In the genomic region with DNA sequence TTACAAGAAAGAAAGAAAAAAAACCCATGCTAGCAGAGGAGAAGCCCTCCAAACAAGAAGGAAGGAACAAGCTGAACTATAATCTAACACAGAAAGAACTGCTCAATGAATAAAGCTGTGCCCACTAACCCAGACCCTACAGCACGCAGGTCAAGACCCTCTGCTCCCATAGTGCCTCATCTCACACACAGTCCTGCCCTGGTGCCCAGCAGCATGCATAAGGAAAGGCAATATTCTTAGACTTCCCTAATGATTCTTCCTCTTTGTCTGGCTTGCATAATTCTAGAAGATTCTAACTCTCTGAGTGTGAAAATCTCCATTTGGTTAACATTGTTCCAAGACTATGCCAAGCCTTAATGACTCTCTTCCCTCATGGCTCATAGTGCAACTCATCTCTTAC, we compare ENCODE assay signal across 37 mouse cellular contexts. TPM values are rescaled to one million over a fixed set of nuclear protein-coding genes. Genes with fewer than 3 reads are reported as not detected.
DNase-seq lines count a peak whose midpoint lies in the region; ATAC-seq and TF ChIP-seq lines count a peak whose summit lies in the region.
"Had no signal": no experiment of that assay in that cellular context is flagged by ENCODE, and none has a peak within 500 bp of the region (broad histone marks: within the 10 kb centered on the region; RNA-seq: fewer than 3 reads in every experiment).

No protein-coding gene starts in this region.

- TF ChIP-seq CTCF in liver, adult 2 months (IDR thresholded peaks at IDR 0.05; ENCODE audit: low read depth, low read length), result no peak
- no peak for TF ChIP-seq CTCF in bone marrow, adult 2 months (IDR thresholded peaks at IDR 0.05; ENCODE audit: control insufficient read depth, insufficient read depth, low read length)

- no peak for TF ChIP-seq POLR2A in liver, adult 2 months (IDR thresholded peaks at IDR 0.05; ENCODE audit: extremely low read depth, insufficient read depth, low read length)
- TF ChIP-seq POLR2A in bone marrow, adult 2 months (IDR thresholded peaks at IDR 0.05; ENCODE audit: borderline replicate concordance, control insufficient read depth, low read depth, low read length), result no peak

- no peak overlapping the region for H3K9ac ChIP-seq in liver, adult 2 months (ENCODE audit: low read depth, low read length)
- H3K9ac ChIP-seq in forebrain, embryonic 13.5 days, result no peak overlapping the region
- H3K9ac ChIP-seq: embryonic facial prominence, embryonic 13.5 days; heart, embryonic 15.5 days; intestine, embryonic 15.5 days; midbrain, embryonic 15.5 days; neural tube, embryonic 12.5 days; stomach, embryonic 15.5 days had no signal

- no peak overlapping the region for H3K27ac ChIP-seq in liver, adult 2 months (replicated peaks; ENCODE audit: insufficient read depth, low read depth, low read length)
- peak overlapping the region; percentile 51; the same call in 1 of the 2 replicates for H3K27ac ChIP-seq in bone marrow, adult 2 months (ENCODE audit: control insufficient read depth, insufficient read depth, low read depth, low read length, poor library complexity)
- H3K27ac ChIP-seq in forebrain, embryonic 13.5 days, result no peak overlapping the region
- H3K27ac ChIP-seq: embryonic facial prominence, embryonic 13.5 days; forebrain, embryonic 10.5 days; gastrocnemius, adult 2 months; heart, embryonic 15.5 days; hindbrain, postnatal 0 days; intestine, embryonic 15.5 days; midbrain, embryonic 10.5 days; midbrain, embryonic 15.5 days; neural tube, embryonic 12.5 days; stomach, embryonic 15.5 days had no signal

- H3K4me3 ChIP-seq in liver, adult 2 months (ENCODE audit: insufficient read depth, low read depth, low read length), result no peak overlapping the region
- no peak overlapping the region for H3K4me3 ChIP-seq in bone marrow, adult 2 months (replicated peaks; ENCODE audit: control insufficient read depth, low read depth, low read length)
- no peak overlapping the region for H3K4me3 ChIP-seq in forebrain, embryonic 13.5 days
- H3K4me3 ChIP-seq: embryonic facial prominence, embryonic 13.5 days; forebrain, embryonic 10.5 days; gastrocnemius, adult 2 months; heart, embryonic 15.5 days; intestine, embryonic 15.5 days; midbrain, embryonic 10.5 days; midbrain, embryonic 15.5 days; neural tube, embryonic 12.5 days; stomach, embryonic 15.5 days had no signal

- peak; percentile 76 for ATAC-seq in common myeloid progenitor, adult 5-6 weeks (replicated peaks; ENCODE audit: low read depth, poor library complexity, severe bottlenecking)
- peak; percentile 82 for ATAC-seq in monocyte, adult 5-6 weeks (replicated peaks; ENCODE audit: insufficient number of reproducible peaks, low FRiP score, low TSS enrichment, poor library complexity, severe bottlenecking)
- ATAC-seq in forebrain, embryonic 13.5 days, result no peak
- ATAC-seq: forebrain, embryonic 16.5 days; hindbrain, postnatal 0 days; intestine, embryonic 15.5 days; lung, postnatal 0 days; midbrain, embryonic 15.5 days had no signal

- no peaks in the 10 kb centered on the region for H3K27me3 ChIP-seq in liver, adult 2 months (ENCODE audit: control insufficient read depth, insufficient read depth, low read length)
- no peaks in the 10 kb centered on the region for H3K27me3 ChIP-seq in forebrain, embryonic 13.5 days
- H3K27me3 ChIP-seq: embryonic facial prominence, embryonic 13.5 days; heart, embryonic 15.5 days; intestine, embryonic 15.5 days; midbrain, embryonic 15.5 days; neural tube, embryonic 12.5 days; stomach, embryonic 15.5 days had no signal

- H3K4me2 ChIP-seq in forebrain, embryonic 13.5 days, result no peak overlapping the region
- H3K4me2 ChIP-seq: embryonic facial prominence, embryonic 13.5 days; heart, embryonic 15.5 days; intestine, embryonic 15.5 days; midbrain, embryonic 15.5 days; neural tube, embryonic 12.5 days; stomach, embryonic 15.5 days had no signal

- peak; percentile 4 for DNase-seq in liver, adult 2 months (ENCODE audit: extremely low read depth, low read depth, low spot score)
- DNase-seq in liver, result no peak
- no peak for DNase-seq in cerebellum, adult 18-20 months
- DNase-seq: adrenal gland, adult 2 months; adrenal gland, postnatal 36 days; cerebellum, adult 11 months; cerebellum, adult 9-11 months; gastrocnemius, adult 2 months; gastrocnemius, postnatal 36 days; kidney, adult 9 months; kidney, postnatal 10 days; left cerebral cortex, postnatal 4 days; lung, adult 18-20 months; lung, postnatal 4 days; right cerebral cortex, adult 18-20 months; right cerebral cortex, postnatal 4 days had no signal

- H3K79me2 ChIP-seq in liver, adult 2 months (ENCODE audit: control insufficient read depth, insufficient read depth, low read length), result no peaks in the 10 kb centered on the region

- H3K4me1 ChIP-seq in liver, adult 2 months (ENCODE audit: control insufficient read depth, insufficient read depth, low read length), result no peaks in the 10 kb centered on the region
- peaks cover 2% of the 10 kb centered on the region for H3K4me1 ChIP-seq in bone marrow, adult 2 months (ENCODE audit: control insufficient read depth, insufficient read depth, low read length)
- no peaks in the 10 kb centered on the region for H3K4me1 ChIP-seq in forebrain, embryonic 13.5 days
- H3K4me1 ChIP-seq: embryonic facial prominence, embryonic 13.5 days; forebrain, embryonic 10.5 days; heart, embryonic 15.5 days; intestine, embryonic 15.5 days; midbrain, embryonic 10.5 days; midbrain, embryonic 15.5 days; neural tube, embryonic 12.5 days; stomach, embryonic 15.5 days had no signal

- H3K9me3 ChIP-seq in forebrain, embryonic 13.5 days (replicated peaks), result no peaks in the 10 kb centered on the region
- H3K9me3 ChIP-seq: embryonic facial prominence, embryonic 13.5 days; forebrain, embryonic 10.5 days; heart, embryonic 15.5 days; intestine, embryonic 15.5 days; midbrain, embryonic 10.5 days; midbrain, embryonic 15.5 days; neural tube, embryonic 12.5 days; stomach, embryonic 15.5 days had no signal

- whole genome bisulfite sequencing in liver, adult 2 months, result 89% methylated on average over 1 of the region's 1 CpGs
- WGBS in bone marrow, adult 2 months, result 53% methylated on average over 1 of the region's 1 CpGs
- 83% methylated on average over 1 of the region's 1 CpGs for WGBS in forebrain, embryonic 13.5 days

- no peaks in the 10 kb centered on the region for H3K36me3 ChIP-seq in liver, adult 2 months (ENCODE audit: control insufficient read depth, insufficient read depth, low read length)
- no peaks in the 10 kb centered on the region for H3K36me3 ChIP-seq in forebrain, embryonic 13.5 days (ENCODE audit: poor library complexity, severe bottlenecking)
- H3K36me3 ChIP-seq: embryonic facial prominence, embryonic 13.5 days; forebrain, embryonic 10.5 days; heart, embryonic 15.5 days; intestine, embryonic 15.5 days; midbrain, embryonic 10.5 days; midbrain, embryonic 15.5 days; neural tube, embryonic 12.5 days; stomach, embryonic 15.5 days had no signal

RNA-seq across cellular contexts. Expression of a gene that starts 18.7 kb away (rescaled TPM):
- 0.55 and 4.4 TPM in 2 replicates for total RNA-seq in liver, adult 2 months (2014; rRNA removed)
- 0.54 and 0.83 TPM in 2 replicates for polyA plus RNA-seq in liver, adult 2 months (2012; rRNA removed)
- 2.6 and 6.3 TPM in 2 replicates for polyA plus RNA-seq in bone marrow, adult 2 months (2011; ENCODE audit: insufficient read depth, insufficient read length, low replicate concordance, missing spikeins)
- 2.8 TPM in 1 of 2 replicates, not detected in the other for total RNA-seq in common myeloid progenitor, adult 5-6 weeks (2017)
- total RNA-seq in monocyte, adult 5-6 weeks (2017), result 227 to 282 TPM (median 255 TPM) in 3 replicates
- polyA plus RNA-seq in forebrain, embryonic 13.5 days (2015; fragmentation: Nextera tagmentation; extraction: Ambion mirVana), result 0.18 and 0.38 TPM in 2 replicates
- polyA plus RNA-seq: embryonic facial prominence, embryonic 13.5 days; forebrain, embryonic 10.5 days; hindbrain, embryonic 11.5 days had no signal

RNA-seq across cellular contexts. Expression of a gene that starts 21.2 kb away (rescaled TPM):
- total RNA-seq in liver, adult 2 months (2014; rRNA removed), result not detected in 2 replicates
- polyA plus RNA-seq in liver, adult 2 months (2012; rRNA removed), result not detected in 2 replicates
- not detected in 2 replicates for polyA plus RNA-seq in bone marrow, adult 2 months (2011; ENCODE audit: insufficient read depth, insufficient read length, low replicate concordance, missing spikeins)
- not detected in 2 replicates for total RNA-seq in common myeloid progenitor, adult 5-6 weeks (2017)
- total RNA-seq in monocyte, adult 5-6 weeks (2017), result not detected in 3 replicates
- polyA plus RNA-seq in forebrain, embryonic 13.5 days (2015; fragmentation: Nextera tagmentation; extraction: Ambion mirVana), result not detected in 2 replicates
- total RNA-seq: adrenal gland, adult 2 months; adrenal gland, postnatal 36 days; gastrocnemius, adult 2 months; gastrocnemius, postnatal 36 days; heart, postnatal 25 days; hindbrain, postnatal 0 days; layer of hippocampus, postnatal 25 days; left cerebral cortex, postnatal 4 days had no signal
- polyA plus RNA-seq: adrenal gland, adult 2 months; CD4-positive, CD25-positive, alpha-beta regulatory T cell, adult 4 months; embryonic facial prominence, embryonic 13.5 days; forebrain, embryonic 10.5 days; forebrain, embryonic 16.5 days; hindbrain, embryonic 11.5 days; hindbrain, postnatal 0 days; intestine, embryonic 15.5 days; large intestine, adult 2 months; lung, postnatal 0 days; midbrain, embryonic 10.5 days; midbrain, embryonic 15.5 days; neural tube, embryonic 12.5 days; stomach, embryonic 15.5 days had no signal

RNA-seq across cellular contexts. Expression of a gene that starts 45.3 kb away (rescaled TPM):
- 16.5 and 20.0 TPM in 2 replicates for total RNA-seq in liver, adult 2 months (2014; rRNA removed)
- polyA plus RNA-seq in liver, adult 2 months (2012; rRNA removed), result 7.4 and 7.9 TPM in 2 replicates
- 35.7 and 67.6 TPM in 2 replicates for polyA plus RNA-seq in bone marrow, adult 2 months (2011; ENCODE audit: insufficient read depth, insufficient read length, low replicate concordance, missing spikeins)
- total RNA-seq in common myeloid progenitor, adult 5-6 weeks (2017), result 71.3 and 76.3 TPM in 2 replicates
- 68.4 to 86.2 TPM (median 73.0 TPM) in 3 replicates for total RNA-seq in monocyte, adult 5-6 weeks (2017)
- polyA plus RNA-seq in forebrain, embryonic 13.5 days (2015; fragmentation: Nextera tagmentation; extraction: Ambion mirVana), result 57.2 and 62.9 TPM in 2 replicates

RNA-seq across cellular contexts. Expression of a gene that starts 53.2 kb away (rescaled TPM):
- not detected in 2 replicates for total RNA-seq in liver, adult 2 months (2014; rRNA removed)
- not detected in 2 replicates for polyA plus RNA-seq in liver, adult 2 months (2012; rRNA removed)
- polyA plus RNA-seq in bone marrow, adult 2 months (2011; ENCODE audit: insufficient read depth, insufficient read length, low replicate concordance, missing spikeins), result not detected in 2 replicates
- total RNA-seq in common myeloid progenitor, adult 5-6 weeks (2017), result not detected in 2 replicates
- not detected in 3 replicates for total RNA-seq in monocyte, adult 5-6 weeks (2017)
- polyA plus RNA-seq in forebrain, embryonic 13.5 days (2015; fragmentation: Nextera tagmentation; extraction: Ambion mirVana), result not detected in 2 replicates
- total RNA-seq: adrenal gland, adult 2 months; adrenal gland, postnatal 36 days; gastrocnemius, adult 2 months; gastrocnemius, postnatal 36 days; heart, postnatal 25 days; hindbrain, postnatal 0 days; layer of hippocampus, postnatal 25 days; left cerebral cortex, postnatal 4 days had no signal
- polyA plus RNA-seq: activated CD4-positive, CD25-positive, alpha-beta regulatory T cell, adult 4 months; adrenal gland, adult 2 months; forebrain, embryonic 10.5 days; forebrain, embryonic 16.5 days; heart, embryonic 15.5 days; hindbrain, embryonic 11.5 days; intestine, embryonic 15.5 days; large intestine, adult 2 months; lung, postnatal 0 days; midbrain, embryonic 15.5 days; neural tube, embryonic 12.5 days; stomach, embryonic 15.5 days had no signal

RNA-seq across cellular contexts. Expression of a gene that starts 55.9 kb away (rescaled TPM):
- 27.9 and 31.6 TPM in 2 replicates for total RNA-seq in liver, adult 2 months (2014; rRNA removed)
- polyA plus RNA-seq in liver, adult 2 months (2012; rRNA removed), result 7.6 and 9.7 TPM in 2 replicates
- polyA plus RNA-seq in bone marrow, adult 2 months (2011; ENCODE audit: insufficient read depth, insufficient read length, low replicate concordance, missing spikeins), result 4.8 and 6.1 TPM in 2 replicates
- 14.8 and 15.9 TPM in 2 replicates for total RNA-seq in common myeloid progenitor, adult 5-6 weeks (2017)
- total RNA-seq in monocyte, adult 5-6 weeks (2017), result 27.2 to 35.3 TPM (median 32.9 TPM) in 3 replicates
- 192 and 200 TPM in 2 replicates for polyA plus RNA-seq in forebrain, embryonic 13.5 days (2015; fragmentation: Nextera tagmentation; extraction: Ambion mirVana)

Comparison
In these comparisons a context has a peak if more than half of its experiments do, and no peak if none do; other contexts are left out.
1. RNA of a gene that starts 18.7 kb away (total RNA-seq): 227 to 282 TPM in monocyte, adult 5-6 weeks; 0.55 to 4.4 TPM in liver, adult 2 months and 2.8 TPM in common myeloid progenitor, adult 5-6 weeks; every median in the first group is over 10 times any median in the second.